Mouse (Mus musculus): ENCODE measurements around the gene Lrrn1. TPM values are rescaled to one million over a fixed set of nuclear protein-coding genes. Genes with fewer than 3 reads are reported as not detected.

Lrrn1 gene
- polyA plus RNA-seq (2012; ENCODE audit: low replicate concordance) = 0.18 and 1.2 TPM in 2 replicates

DNA sequence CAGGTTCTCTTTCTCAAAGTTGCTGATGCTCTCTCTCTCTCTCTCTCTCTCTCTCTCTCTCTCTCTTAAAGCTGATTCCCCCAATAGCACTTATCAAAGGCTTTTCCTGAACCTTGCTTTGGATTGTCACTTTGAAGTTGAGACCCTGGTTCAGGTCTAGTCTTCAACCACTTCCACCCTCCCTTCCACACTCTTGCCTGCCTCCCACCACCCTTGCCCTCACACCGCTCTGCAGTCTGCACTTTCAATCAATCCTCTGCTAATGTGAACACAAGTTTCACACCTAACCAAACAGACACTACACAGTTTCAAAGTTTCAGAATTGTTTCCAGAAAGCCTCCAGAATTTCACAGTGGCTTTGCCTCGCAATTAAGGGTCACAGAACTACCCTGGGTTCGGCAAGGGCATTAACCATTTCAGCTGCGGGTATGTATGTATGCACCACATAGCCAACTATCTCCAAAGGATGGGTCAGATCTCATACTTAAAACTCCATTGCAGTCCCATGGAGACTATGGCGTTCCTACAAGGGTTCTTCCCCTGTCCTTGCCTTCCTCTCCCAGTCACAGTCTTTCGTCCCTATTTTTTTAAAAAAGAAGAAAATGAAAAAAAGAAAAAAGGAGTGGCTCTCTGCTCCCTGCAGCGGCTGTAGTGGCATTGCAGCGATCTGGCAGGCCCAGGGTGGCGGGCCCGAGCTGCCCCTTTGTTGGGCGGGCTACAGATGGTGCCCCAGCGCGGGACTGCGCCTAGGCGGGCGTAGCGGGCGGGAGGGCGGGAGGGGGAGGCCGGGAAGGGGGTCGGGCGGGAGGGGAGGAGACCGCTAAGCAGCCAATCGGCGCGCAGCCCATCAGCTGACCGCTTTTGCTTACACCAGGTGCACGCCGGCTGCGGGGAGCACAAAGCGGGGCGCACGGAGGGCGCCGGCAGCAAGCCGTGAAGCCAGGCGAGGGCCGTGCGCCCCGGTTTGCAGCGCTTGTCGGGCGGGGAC, at the start of gene Lrrn1:
Lrrn1 (plus strand) TSS at position 892 of the 988 bp plus-strand sequence.

